Mouse (Mus musculus): Measurements from ENCODE around the gene Adam8. TPM values are rescaled to one million over a fixed set of nuclear protein-coding genes. Genes with fewer than 3 reads are reported as not detected.
A peak's percentile ranks its signal among the peaks of the same experiment; 100 is the strongest.

The Adam8 gene
- polyA plus RNA-seq, 1 experiment from 2014 or later, result 2.8 TPM

DNA sequence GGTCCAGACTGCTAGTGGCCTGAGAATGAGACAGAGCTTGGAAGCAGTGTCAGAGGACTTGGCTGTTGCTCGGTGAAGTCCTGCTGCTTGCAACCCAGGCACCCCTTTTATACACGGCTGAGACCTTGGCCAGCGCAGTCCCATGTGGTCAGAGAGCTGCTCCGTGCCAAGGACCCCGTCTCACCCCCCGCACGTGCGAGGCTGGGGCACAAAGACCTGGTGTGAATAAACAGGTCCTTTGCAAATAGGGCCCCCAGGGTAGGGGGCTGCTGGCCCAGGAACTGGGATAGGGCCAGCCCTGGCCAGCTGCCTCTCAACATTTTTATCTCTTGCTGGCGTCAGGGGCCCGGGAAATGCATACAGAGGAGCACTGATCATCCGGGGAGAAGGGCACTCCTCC, 34.4 kb downstream of the Adam8 start:
- ATAC-seq (ENCODE audit: low FRiP score, low read depth), result no peak

DNA sequence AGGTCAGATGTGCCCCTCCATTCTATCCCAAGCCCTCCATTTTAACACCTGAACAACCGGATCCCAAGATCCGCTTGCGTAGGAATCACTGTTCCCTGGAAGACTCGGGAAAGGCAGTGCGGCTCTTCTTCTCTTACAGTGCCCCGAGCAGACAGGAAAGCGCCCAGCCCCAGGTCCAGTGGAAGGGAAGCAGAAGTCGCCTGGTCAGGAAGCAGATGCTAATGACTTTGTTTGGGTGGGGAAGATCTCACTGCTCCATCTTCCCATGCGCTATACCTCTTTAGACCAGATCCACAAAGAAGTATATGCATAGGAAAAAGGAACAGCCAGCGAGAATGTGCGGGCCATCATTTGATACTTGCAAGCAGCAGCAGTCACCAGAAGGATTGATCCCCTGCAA, 34.9 kb downstream of the Adam8 start:
- 49% methylated on average over 11 of the region's 11 CpGs for WGBS

More for the DNA sequence above, 34.4 kb downstream of the Adam8 start:
- 34% methylated on average over 11 of the region's 11 CpGs for WGBS
- Histone ChIP-seq H3K4me2 (replicated peaks) (no peak overlapping the region), H3K36me3 (no peaks in the 10 kb centered on the region), H3K9me3 (no peaks in the 10 kb centered on the region), H3K9ac (no peak overlapping the region), H3K27me3 (peaks cover 46% of the 10 kb centered on the region), H3K4me1 (0 out of 2 replicates have a peak, but pooled peaks cover 3% of the 10 kb centered on the region), H3K27ac (no peak overlapping the region), H3K4me3 (no peak overlapping the region)

GRCm38 (mm10) chr7:139956658-139957057, 35.7 kb downstream of the Adam8 start:
- Histone ChIP-seq H3K27ac (no peak overlapping the region), H3K9me3 (no peaks in the 10 kb centered on the region), H3K4me3 (no peak overlapping the region), H3K27me3 (peaks cover 54% of the 10 kb centered on the region), H3K4me1 (0 out of 2 replicates have a peak, but pooled peaks cover 3% of the 10 kb centered on the region), H3K9ac (no peak overlapping the region), H3K4me2 (replicated peaks) (no peak overlapping the region), H3K36me3 (no peaks in the 10 kb centered on the region)
- ATAC-seq (ENCODE audit: low FRiP score, low read depth), result no peak
- WGBS, result 63% methylated on average over 3 of the region's 3 CpGs

More for the DNA sequence above, 34.9 kb downstream of the Adam8 start:
- H3K9ac ChIP-seq, result no peak overlapping the region
- H3K9me3 ChIP-seq, result no peaks in the 10 kb centered on the region
- no peaks in the 10 kb centered on the region for H3K36me3 ChIP-seq
- 0 out of 2 replicates have a peak, but pooled peaks cover 3% of the 10 kb centered on the region for H3K4me1 ChIP-seq
- H3K4me3 ChIP-seq, result no peak overlapping the region
- no peak for ATAC-seq (ENCODE audit: low FRiP score, low read depth)
- no peak overlapping the region for H3K27ac ChIP-seq
- H3K4me2 ChIP-seq (replicated peaks), result no peak overlapping the region
- H3K27me3 ChIP-seq, result peaks cover 47% of the 10 kb centered on the region

GRCm38 (mm10) chr7:139955505-139955904, 36.9 kb downstream of the Adam8 start:
- Histone ChIP-seq H3K36me3 (no peaks in the 10 kb centered on the region), H3K27me3 (peaks cover 52% of the 10 kb centered on the region), H3K4me2 (replicated peaks) (no peak overlapping the region), H3K9me3 (no peaks in the 10 kb centered on the region), H3K4me1 (0 out of 2 replicates have a peak, but pooled peaks cover 7% of the 10 kb centered on the region), H3K4me3 (no peak overlapping the region), H3K9ac (no peak overlapping the region), H3K27ac (no peak overlapping the region)
- 85% methylated on average over 4 of the region's 4 CpGs for WGBS
- no peak for ATAC-seq (ENCODE audit: low FRiP score, low read depth)

DNA sequence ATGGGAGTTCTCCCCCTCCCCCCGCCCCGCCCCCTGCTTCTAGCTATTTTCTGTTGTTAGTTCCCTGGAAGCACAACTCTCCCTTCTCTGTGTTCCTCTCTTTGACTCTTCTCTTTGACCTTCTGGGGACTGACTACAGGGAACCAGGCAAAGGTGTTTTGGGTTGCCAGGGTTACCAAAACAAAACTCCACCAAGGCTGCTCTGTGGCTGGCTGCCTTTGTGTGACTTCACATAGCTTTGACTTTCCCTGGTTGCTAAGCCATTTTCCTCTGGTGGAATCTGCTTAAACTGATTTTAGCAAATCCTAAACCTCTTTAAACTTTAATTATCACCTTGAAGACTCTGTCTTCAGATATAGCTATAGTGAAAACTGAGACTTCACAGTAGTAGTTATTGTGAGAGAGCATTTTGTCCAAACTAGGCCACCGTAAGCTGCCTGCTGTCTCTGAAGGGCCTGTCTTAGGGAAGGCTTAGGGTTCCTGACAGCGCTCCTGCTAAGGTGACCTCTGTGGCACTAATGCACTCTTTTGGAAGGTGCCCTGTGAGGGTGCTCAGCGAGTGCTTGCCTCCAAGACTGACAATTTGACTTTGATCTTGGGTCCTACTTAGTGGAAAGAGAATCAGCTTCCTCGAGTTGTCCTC, 40.2 kb downstream of the Adam8 start:
- H3K27me3 ChIP-seq, result peaks cover 58% of the 10 kb centered on the region
- H3K9me3 ChIP-seq, result no peaks in the 10 kb centered on the region
- no peak overlapping the region for H3K27ac ChIP-seq
- no peak overlapping the region for H3K4me2 ChIP-seq (replicated peaks)
- H3K36me3 ChIP-seq, result no peaks in the 10 kb centered on the region
- no peak overlapping the region for H3K4me3 ChIP-seq
- H3K9ac ChIP-seq, result no peak overlapping the region
- 61% methylated on average over 6 of the region's 6 CpGs for WGBS
- no peak for ATAC-seq (ENCODE audit: low FRiP score, low read depth)
- H3K4me1 ChIP-seq, result 0 out of 2 replicates have a peak, but pooled peaks cover 4% of the 10 kb centered on the region

- H3K4me3 ChIP-seq, result peak overlapping the region; percentile 60
- no peak overlapping the region for H3K27ac ChIP-seq
- H3K9ac ChIP-seq, result peak overlapping the region; percentile 71
- WGBS, result 6% methylated on average over 16 of the region's 16 CpGs
- H3K36me3 ChIP-seq, result no peaks in the 10 kb centered on the region
- H3K4me1 ChIP-seq, result 0 out of 2 replicates have a peak, but pooled peaks cover 4% of the 10 kb centered on the region
- peaks cover 58% of the 10 kb centered on the region for H3K27me3 ChIP-seq
- H3K4me2 ChIP-seq (replicated peaks), result peak overlapping the region; percentile 78
- ATAC-seq (ENCODE audit: low FRiP score, low read depth), result no peak
- no peaks in the 10 kb centered on the region for H3K9me3 ChIP-seq
Measured at GRCm38 (mm10) chr7:139951079-139951478, 41.3 kb downstream of the Adam8 start.

- Histone ChIP-seq H3K9ac (peak overlapping the region; percentile 71), H3K4me1 (0 out of 2 replicates have a peak, but pooled peaks cover 4% of the 10 kb centered on the region), H3K4me3 (peak overlapping the region; percentile 60), H3K4me2 (replicated peaks) (peak overlapping the region; percentile 78), H3K27me3 (peaks cover 64% of the 10 kb centered on the region), H3K9me3 (no peaks in the 10 kb centered on the region), H3K36me3 (no peaks in the 10 kb centered on the region), H3K27ac (no peak overlapping the region)
- peak; percentile 78 for ATAC-seq (ENCODE audit: low FRiP score, low read depth)
- WGBS, result under 1% methylated on average over 33 of the region's 33 CpGs
Measured at GRCm38 (mm10) chr7:139950283-139950971, 41.9 kb downstream of the Adam8 start.

DNA sequence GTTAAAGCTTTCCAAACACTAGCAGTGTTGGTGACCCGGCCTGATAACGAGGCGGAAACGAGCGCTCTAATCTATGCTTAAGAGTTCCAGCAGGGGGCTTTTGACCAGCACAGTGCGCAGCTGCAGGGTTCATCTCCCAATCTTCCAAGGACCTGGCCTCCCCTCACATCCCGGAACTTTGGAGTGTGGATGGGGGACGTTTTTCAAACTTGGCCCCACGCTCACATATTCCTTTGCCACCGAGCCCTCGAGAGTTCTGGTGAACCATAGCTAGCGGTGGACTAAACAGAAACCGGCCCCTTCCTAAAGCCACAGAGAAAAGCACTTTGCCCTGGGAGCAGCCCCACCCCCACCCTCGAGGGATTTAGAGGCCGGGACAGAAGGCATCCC, 42.5 kb downstream of the Adam8 start:
- no peak overlapping the region for H3K27ac ChIP-seq

GRCm38 (mm10) chr7:139946032-139946431, 46.3 kb downstream of the Adam8 start:
- 24% methylated on average over 5 of the region's 5 CpGs for WGBS
- peaks cover 88% of the 10 kb centered on the region for H3K27me3 ChIP-seq
- ATAC-seq (ENCODE audit: low FRiP score, low read depth), result no peak

More for the DNA sequence above, 42.5 kb downstream of the Adam8 start:
- H3K4me1 ChIP-seq, result 0 out of 2 replicates have a peak, but pooled peaks cover 4% of the 10 kb centered on the region
- WGBS, result under 1% methylated on average over 15 of the region's 15 CpGs
- peak overlapping the region; percentile 78 for H3K4me2 ChIP-seq (replicated peaks)
- peak overlapping the region; percentile 71 for H3K9ac ChIP-seq
- H3K27me3 ChIP-seq, result peaks cover 67% of the 10 kb centered on the region
- peak overlapping the region; percentile 60 for H3K4me3 ChIP-seq
- no peaks in the 10 kb centered on the region for H3K9me3 ChIP-seq
- H3K36me3 ChIP-seq, result no peaks in the 10 kb centered on the region
- ATAC-seq (ENCODE audit: low FRiP score, low read depth), result peak; percentile 76

DNA sequence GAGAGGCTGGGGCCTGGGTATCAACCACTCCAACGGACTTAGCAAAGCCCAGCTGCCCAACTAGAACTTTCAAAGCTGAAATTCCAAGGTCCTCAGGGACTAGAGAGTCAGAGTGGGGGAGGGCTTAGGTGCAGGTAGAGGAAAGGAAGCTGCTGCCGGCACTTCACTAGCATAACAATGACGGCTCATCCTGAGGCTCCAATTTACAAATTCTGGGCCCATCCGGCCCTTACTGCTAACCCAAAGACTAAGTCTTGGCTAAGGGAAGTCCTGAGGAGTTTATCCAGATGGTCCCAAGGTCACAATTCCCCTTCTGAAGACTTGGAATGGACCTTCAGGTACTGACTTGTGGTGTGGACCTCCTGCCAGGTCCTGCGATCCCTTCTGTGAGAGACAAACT, 46.8 kb downstream of the Adam8 start:
- ATAC-seq (ENCODE audit: low FRiP score, low read depth), result no peak
- H3K36me3 ChIP-seq, result no peaks in the 10 kb centered on the region

More at GRCm38 (mm10) chr7:139946032-139946431, 46.3 kb downstream of the Adam8 start:
- Histone ChIP-seq H3K36me3 (no peaks in the 10 kb centered on the region), H3K4me1 (peaks cover 13% of the 10 kb centered on the region), H3K4me3 (no peak overlapping the region), H3K4me2 (replicated peaks) (no peak overlapping the region), H3K27ac (no peak overlapping the region), H3K9me3 (no peaks in the 10 kb centered on the region), H3K9ac (no peak overlapping the region)

DNA sequence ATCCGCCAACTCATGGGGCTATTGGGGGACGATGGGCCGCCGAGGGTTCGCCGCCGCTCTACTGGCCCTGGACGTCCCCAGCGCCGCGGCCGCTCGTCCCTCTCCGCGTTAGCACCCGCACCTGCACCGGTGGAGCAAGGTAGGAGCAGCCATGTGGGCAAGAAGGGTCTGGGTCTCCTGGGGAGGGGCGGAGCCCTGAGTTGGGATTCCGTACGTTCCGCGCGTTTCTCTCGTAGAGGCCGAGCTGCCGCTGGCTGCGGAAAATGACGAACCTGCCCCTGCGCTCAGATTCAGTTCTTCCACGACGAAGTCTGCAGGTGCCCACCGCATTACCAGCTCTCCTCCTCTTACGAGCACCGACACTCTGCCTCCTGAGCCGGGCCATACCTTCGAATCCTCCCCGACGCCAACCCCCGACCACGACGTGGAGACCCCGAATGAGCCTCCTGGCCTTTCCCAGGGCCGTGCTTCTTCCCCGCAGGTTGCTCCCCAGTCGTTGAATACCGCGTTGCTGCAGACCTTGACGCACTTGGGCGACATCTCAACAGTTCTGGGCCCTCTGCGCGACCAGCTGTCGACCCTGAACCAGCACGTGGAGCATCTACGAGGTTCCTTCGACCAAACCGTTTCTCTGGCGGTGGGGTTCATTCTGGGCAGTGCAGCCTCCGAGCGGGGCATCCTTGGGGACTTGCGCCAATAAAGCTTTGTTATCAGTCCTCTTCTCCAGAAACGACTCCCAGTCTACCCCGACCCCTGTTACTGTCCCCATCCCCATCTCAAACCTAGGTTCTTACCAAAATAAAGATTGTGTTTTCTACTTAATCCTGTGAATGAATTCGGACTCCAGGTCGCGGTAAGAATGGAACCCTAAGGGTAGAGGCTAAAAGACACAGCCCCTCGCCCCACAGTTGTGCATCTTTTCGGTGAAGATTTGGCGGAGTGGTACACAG, 47.8 kb downstream of the Adam8 start:
- ATAC-seq (ENCODE audit: low FRiP score, low read depth), result no peak
- 3% methylated on average over 68 of the region's 68 CpGs for WGBS

More for the DNA sequence above, 46.8 kb downstream of the Adam8 start:
- Histone ChIP-seq H3K9me3 (no peaks in the 10 kb centered on the region), H3K9ac (no peak overlapping the region), H3K27me3 (peaks cover 93% of the 10 kb centered on the region), H3K27ac (no peak overlapping the region), H3K4me1 (peaks cover 12% of the 10 kb centered on the region), H3K4me2 (replicated peaks) (no peak overlapping the region), H3K4me3 (no peak overlapping the region)
- 10% methylated on average over 5 of the region's 5 CpGs for WGBS

More for the DNA sequence above, 47.8 kb downstream of the Adam8 start:
- no peak overlapping the region for H3K27ac ChIP-seq
- no peaks in the 10 kb centered on the region for H3K36me3 ChIP-seq
- H3K9me3 ChIP-seq, result no peaks in the 10 kb centered on the region
- peaks cover 95% of the 10 kb centered on the region for H3K27me3 ChIP-seq
- peak overlapping the region; percentile 31; the same call in 1 of the 2 replicates for H3K9ac ChIP-seq
- H3K4me3 ChIP-seq, result peak overlapping the region; percentile 42
- H3K4me1 ChIP-seq, result peaks cover 12% of the 10 kb centered on the region
- peak overlapping the region; percentile 69 for H3K4me2 ChIP-seq (replicated peaks)

Measured in limb, embryonic 13.5 days (tissue).